8 mouse cellular contexts compared by ENCODE assay signal in the genomic region with DNA sequence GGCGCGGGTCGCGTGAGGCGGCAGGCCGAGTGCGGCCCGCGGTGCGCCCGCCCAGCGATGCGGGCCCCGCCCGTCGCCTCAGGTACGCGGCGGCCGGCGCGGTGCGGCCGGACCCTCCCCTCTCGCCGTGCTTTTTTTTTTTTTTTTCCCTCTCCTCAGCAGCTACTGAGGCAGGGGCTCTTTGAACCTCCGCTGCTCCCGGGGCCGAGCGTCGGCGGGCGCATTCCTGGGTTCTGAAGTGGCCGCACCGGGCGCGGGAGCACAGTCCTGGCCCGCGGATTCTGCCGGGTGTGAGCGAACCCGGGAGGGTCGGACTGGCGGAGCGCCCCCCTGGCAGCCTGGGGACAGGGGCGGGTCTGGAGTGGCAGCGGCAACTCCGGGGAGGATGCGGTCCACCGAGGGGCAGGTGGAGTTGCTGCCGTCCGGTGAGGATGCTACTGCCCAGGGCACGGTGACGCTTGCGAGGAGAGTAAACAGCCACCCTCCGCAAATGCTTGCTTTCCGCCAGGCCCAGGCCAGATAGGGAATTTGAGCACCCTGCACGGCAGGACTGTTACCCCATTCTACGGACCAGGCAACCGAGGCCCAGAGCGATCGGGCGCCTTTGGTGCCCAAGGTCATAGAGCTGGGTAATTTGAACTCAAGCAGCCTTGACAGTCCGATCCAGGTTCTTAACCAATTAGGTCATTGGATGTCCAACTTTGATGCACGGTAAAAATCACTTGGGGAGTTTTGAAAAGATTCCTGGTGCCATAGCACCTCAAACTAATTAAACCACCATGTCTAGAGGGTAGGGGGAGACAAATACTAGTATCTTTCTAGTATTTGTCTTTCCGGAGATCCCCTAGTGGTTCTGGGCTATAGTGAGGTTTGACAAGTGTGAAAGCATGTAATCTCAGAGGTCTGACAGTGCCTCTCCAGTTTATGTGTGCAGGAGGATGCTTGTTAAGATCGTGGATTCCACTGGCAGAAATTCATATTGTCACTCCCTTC. TPM values are rescaled to one million over a fixed set of nuclear protein-coding genes. Genes with fewer than 3 reads are reported as not detected.
DNase-seq lines count a peak whose midpoint lies in the region; ATAC-seq lines count a peak whose summit lies in the region.

No protein-coding gene starts in this region.

- peak overlapping the region; percentile 88 for H3K27ac ChIP-seq in forebrain, embryonic 12.5 days
- H3K27ac ChIP-seq in limb, embryonic 11.5 days (replicated peaks; ENCODE audit: low read depth, low read length), result peak overlapping the region; percentile 72; the same call in 1 of the 2 replicates
- H3K27ac ChIP-seq in midbrain, embryonic 12.5 days (replicated peaks), result peak overlapping the region; percentile 89

- H3K9ac ChIP-seq in forebrain, embryonic 12.5 days, result peak overlapping the region; percentile 94
- peak overlapping the region; percentile 84 for H3K9ac ChIP-seq in limb, embryonic 11.5 days (ENCODE audit: low read length)
- peak overlapping the region; percentile 90 for H3K9ac ChIP-seq in midbrain, embryonic 12.5 days (replicated peaks)

- H3K4me1 ChIP-seq in forebrain, embryonic 12.5 days, result peaks cover 25% of the 10 kb centered on the region
- H3K4me1 ChIP-seq in limb, embryonic 11.5 days (ENCODE audit: control insufficient read depth, insufficient read depth, low read length), result no peaks in the 10 kb centered on the region
- peaks cover 19% of the 10 kb centered on the region for H3K4me1 ChIP-seq in midbrain, embryonic 12.5 days

- no peak for DNase-seq in frontal cortex, adult 2 months (ENCODE audit: extremely low spot score in 1 of 2, low spot score in 1 of 2)
- peak; percentile 47 for DNase-seq in cerebellum, adult 11 months
- DNase-seq in heart, postnatal 4 days, result peak; percentile 45
- peak; percentile 51 for DNase-seq in limb, embryonic 11.5 days (ENCODE audit: low spot score)
- DNase-seq in spleen, adult 18-20 months, result peak; percentile 36 to 43

- H3K27me3 ChIP-seq in forebrain, embryonic 12.5 days, result no peaks in the 10 kb centered on the region
- H3K27me3 ChIP-seq in limb, embryonic 11.5 days (ENCODE audit: control insufficient read depth, insufficient read depth, low read length), result no peaks in the 10 kb centered on the region
- H3K27me3 ChIP-seq in midbrain, embryonic 12.5 days, result no peaks in the 10 kb centered on the region

- peak overlapping the region; percentile 96 for H3K4me3 ChIP-seq in forebrain, embryonic 12.5 days (replicated peaks)
- H3K4me3 ChIP-seq in limb, embryonic 11.5 days (ENCODE audit: low read depth, low read length), result peak overlapping the region; percentile 89
- H3K4me3 ChIP-seq in midbrain, embryonic 12.5 days, result peak overlapping the region; percentile 83

- peak; percentile 58 for ATAC-seq in frontal cortex, adult (ENCODE audit: low TSS enrichment)
- ATAC-seq in forebrain, embryonic 12.5 days (ENCODE audit: low FRiP score), result peak; percentile 60
- peak; percentile 38; the same call in 1 of the 2 replicates for ATAC-seq in limb, embryonic 11.5 days (ENCODE audit: insufficient number of reproducible peaks, low FRiP score, low TSS enrichment, low read depth)
- peak; percentile 59 for ATAC-seq in midbrain, embryonic 12.5 days (ENCODE audit: low FRiP score, low read depth)

- H3K4me2 ChIP-seq in forebrain, embryonic 12.5 days, result peak overlapping the region; percentile 95
- H3K4me2 ChIP-seq in limb, embryonic 11.5 days (ENCODE audit: low read depth, severe bottlenecking), result peak overlapping the region; percentile 81
- peak overlapping the region; percentile 95 for H3K4me2 ChIP-seq in midbrain, embryonic 12.5 days (replicated peaks)

- WGBS in forebrain, embryonic 12.5 days, result 4% methylated on average over 40 of the region's 67 CpGs
- WGBS in limb, embryonic 11.5 days, result 4% methylated on average over 43 of the region's 67 CpGs
- WGBS in midbrain, embryonic 12.5 days, result 4% methylated on average over 44 of the region's 67 CpGs

- H3K9me3 ChIP-seq in forebrain, embryonic 12.5 days, result no peaks in the 10 kb centered on the region
- H3K9me3 ChIP-seq in limb, embryonic 11.5 days (ENCODE audit: control insufficient read depth, low read length), result no peaks in the 10 kb centered on the region
- no peaks in the 10 kb centered on the region for H3K9me3 ChIP-seq in midbrain, embryonic 12.5 days

- H3K36me3 ChIP-seq in forebrain, embryonic 12.5 days (replicated peaks), result no peaks in the 10 kb centered on the region
- H3K36me3 ChIP-seq in limb, embryonic 11.5 days (ENCODE audit: control insufficient read depth, insufficient read depth, low read length), result no peaks in the 10 kb centered on the region
- no peaks in the 10 kb centered on the region for H3K36me3 ChIP-seq in midbrain, embryonic 12.5 days

RNA-seq across cellular contexts. Expression of a gene that starts 0.7 kb away (rescaled TPM):
- polyA plus RNA-seq in frontal cortex, adult 2 months (2012; rRNA removed), result 44.2 and 44.4 TPM in 2 replicates
- polyA plus RNA-seq in forebrain, embryonic 12.5 days (2016; fragmentation: Nextera tagmentation; extraction: Ambion mirVana), result 24.3 and 26.0 TPM in 2 replicates
- total RNA-seq in heart, postnatal 4 days (2021), result 10 to 100 TPM; 29.2 to 32.9 TPM
- polyA plus RNA-seq in limb, embryonic 11.5 days (2014; fragmentation: Nextera tagmentation; extraction: Ambion mirVana), result 19.3 and 21.6 TPM in 2 replicates
- 24.8 and 25.6 TPM in 2 replicates for polyA plus RNA-seq in midbrain, embryonic 12.5 days (2016; fragmentation: Nextera tagmentation; extraction: Ambion mirVana)

RNA-seq across cellular contexts. Expression of a gene that starts 34.9 kb away (rescaled TPM):
- 1,510 and 1,726 TPM in 2 replicates for polyA plus RNA-seq in frontal cortex, adult 2 months (2012; rRNA removed)
- polyA plus RNA-seq in forebrain, embryonic 12.5 days (2016; fragmentation: Nextera tagmentation; extraction: Ambion mirVana), result 34.1 and 39.7 TPM in 2 replicates
- under 1 TPM; 0.05 to 0.52 TPM for total RNA-seq in heart, postnatal 4 days (2021)
- 4.0 and 4.7 TPM in 2 replicates for polyA plus RNA-seq in limb, embryonic 11.5 days (2014; fragmentation: Nextera tagmentation; extraction: Ambion mirVana)
- 74.5 and 80.3 TPM in 2 replicates for polyA plus RNA-seq in midbrain, embryonic 12.5 days (2016; fragmentation: Nextera tagmentation; extraction: Ambion mirVana)

Comparison
In these comparisons a context has a peak if more than half of its experiments do, and no peak if none do; other contexts are left out.
1. DNase-seq: peak in cerebellum, adult 11 months (single experiment), heart, postnatal 4 days (single experiment), limb, embryonic 11.5 days (single experiment) and spleen, adult 18-20 months (2 of 2); none in frontal cortex, adult 2 months (0 of 2).
2. RNA of a gene that starts 34.9 kb away (polyA plus RNA-seq): 1,510 to 1,726 TPM in frontal cortex, adult 2 months; 74.5 to 80.3 TPM in midbrain, embryonic 12.5 days, 34.1 to 39.7 TPM in forebrain, embryonic 12.5 days and 4.0 to 4.7 TPM in limb, embryonic 11.5 days; every median in the first group is over 10 times any median in the second.
3. Peak in every context shown above with its lines, with median percentiles within 50 percentile points of each other: ATAC-seq, H3K27ac ChIP-seq, H3K4me2 ChIP-seq, H3K4me3 ChIP-seq and H3K9ac ChIP-seq.